Mouse (Mus musculus): ENCODE measurements around the gene Add3. TPM values are rescaled to one million over a fixed set of nuclear protein-coding genes. Genes with fewer than 3 reads are reported as not detected.
A peak's percentile ranks its signal among the peaks of the same experiment; 100 is the strongest.

Add3 gene
- total RNA-seq, 2 experiments from 2014 or later = 89.0 to 102 TPM

GRCm38 (mm10) chr19:53127320-53128291, 12.6 kb upstream of the Add3 start:
- intact Hi-C loops (cut with DNase I) = no loop called here
- no peak for DNase-seq (ENCODE audit: low spot score in 2 of 2)

- intact Hi-C loops (cut with DNase I) = no loop called here
- DNase-seq (ENCODE audit: low spot score in 2 of 2) = no peak
These were observed 11.5 kb upstream of the Add3 start for GRCm38 (mm10) chr19:53128494-53129337.

- intact Hi-C loops (cut with DNase I) = no loop called here
- no peak for DNase-seq (ENCODE audit: low spot score in 2 of 2)
These were observed 9.7 kb upstream of the Add3 start for GRCm38 (mm10) chr19:53130399-53131175.

- no peak for DNase-seq (ENCODE audit: low spot score in 2 of 2)
- intact Hi-C loops (cut with DNase I) = no loop called here
These were observed 7.8 kb upstream of the Add3 start for GRCm38 (mm10) chr19:53132471-53132870.

- DNase-seq (ENCODE audit: low spot score in 2 of 2) = no peak
- intact Hi-C loops (cut with DNase I) = no loop called here
These were observed 3.7 kb upstream of the Add3 start for GRCm38 (mm10) chr19:53136336-53137090.

- intact Hi-C loops (cut with DNase I) = no loop called here
- no peak for DNase-seq (ENCODE audit: low spot score in 2 of 2)
These were observed 3.0 kb upstream of the Add3 start for GRCm38 (mm10) chr19:53137116-53137670.

- intact Hi-C loops (cut with DNase I) = loop anchor here (2.0 to 10.0 kb wide), 5 partner anchors 69 to 214 kb away; partner anchors contain the start of gene Mxi1
- DNase-seq (ENCODE audit: low spot score in 2 of 2) = peak; percentile 15 to 19
These were observed 584 bp downstream of the Add3 start for GRCm38 (mm10) chr19:53140804-53141250.

- DNase-seq (ENCODE audit: low spot score in 2 of 2) = peak; percentile 63 to 70
- intact Hi-C loops (cut with DNase I) = loop anchor here (2.0 to 10.0 kb wide), 5 partner anchors 69 to 213 kb away; partner anchors contain the start of gene Mxi1
These were observed 1.2 kb downstream of the Add3 start for GRCm38 (mm10) chr19:53141251-53142072.

- intact Hi-C loops (cut with DNase I) = loop anchor here (5.0 to 10.0 kb wide), 4 partner anchors 70 to 212 kb away; partner anchors contain the start of gene Mxi1
- peak; percentile 98 to 99 for DNase-seq (ENCODE audit: low spot score in 2 of 2)
These were observed 2.2 kb downstream of the Add3 start for GRCm38 (mm10) chr19:53142190-53143107.

- peak in 1 of 2 experiments; percentile 17 for DNase-seq (ENCODE audit: low spot score in 2 of 2)
- intact Hi-C loops (cut with DNase I) = loop anchor here (5.0 to 10.0 kb wide), 4 partner anchors 71 to 211 kb away; partner anchors contain the start of gene Mxi1
These were observed 3.1 kb downstream of the Add3 start for GRCm38 (mm10) chr19:53143108-53143971.

GRCm38 (mm10) chr19:53145075-53145474, 4.8 kb downstream of the Add3 start:
- no peak for DNase-seq (ENCODE audit: low spot score in 2 of 2)
- intact Hi-C loops (cut with DNase I) = loop anchor here (10.0 kb wide), 1 partner anchor 210 kb away; no protein-coding TSS in a partner anchor

GRCm38 (mm10) chr19:53149381-53149780, 9.1 kb downstream of the Add3 start:
- intact Hi-C loops (cut with DNase I) = loop anchor here (10.0 kb wide), 1 partner anchor 205 kb away; no protein-coding TSS in a partner anchor
- no peak for DNase-seq (ENCODE audit: low spot score in 2 of 2)

- DNase-seq (ENCODE audit: low spot score in 2 of 2) = no peak
- intact Hi-C loops (cut with DNase I) = no loop called here
These were observed 12.2 kb downstream of the Add3 start for GRCm38 (mm10) chr19:53152451-53152850.

- intact Hi-C loops (cut with DNase I) = no loop called here
- no peak for DNase-seq (ENCODE audit: low spot score in 2 of 2)
These were observed 12.9 kb downstream of the Add3 start for GRCm38 (mm10) chr19:53153096-53153495.

- no peak for DNase-seq (ENCODE audit: low spot score in 2 of 2)
- intact Hi-C loops (cut with DNase I) = no loop called here
These were observed 13.9 kb downstream of the Add3 start for GRCm38 (mm10) chr19:53154156-53154555.

Measured in left cerebral cortex, postnatal 14 days (tissue).